Mouse (Mus musculus) MN1 (cell line): ENCODE measurements around the gene Prdx3.
"Not testable (repeated sequence)": the region's sequence is repeated elsewhere in the genome, so short reads cannot be mapped to it uniquely, and the experiment has no call there.

ENCODE experiments used
- DNase-seq: peaks from one replicate; pipeline ENCODE4 v3.0.0-alpha.2; 2016; ENCODE audit warnings: low spot score

Gene Prdx3

DNA sequence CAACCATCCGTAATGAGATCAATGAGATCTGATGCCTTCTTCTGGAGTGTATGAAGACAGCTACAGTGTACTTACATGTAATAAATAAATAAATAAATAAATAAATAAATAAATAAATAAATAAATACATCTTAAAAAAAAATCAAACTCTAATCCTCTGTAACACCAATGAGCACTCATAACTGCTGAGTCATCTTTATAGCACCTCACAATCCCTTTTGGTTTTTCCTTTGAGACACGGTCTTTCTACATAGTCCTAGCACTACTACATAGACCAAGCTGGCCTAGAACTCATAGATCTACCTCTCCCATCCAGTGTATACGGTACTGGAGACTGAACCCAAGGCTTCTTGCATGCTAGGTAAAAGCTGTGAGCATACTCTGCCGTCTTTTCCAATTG lies 8.2 kb downstream of the Prdx3 start:
- DNase-seq, result not testable (repeated sequence)

DNA sequence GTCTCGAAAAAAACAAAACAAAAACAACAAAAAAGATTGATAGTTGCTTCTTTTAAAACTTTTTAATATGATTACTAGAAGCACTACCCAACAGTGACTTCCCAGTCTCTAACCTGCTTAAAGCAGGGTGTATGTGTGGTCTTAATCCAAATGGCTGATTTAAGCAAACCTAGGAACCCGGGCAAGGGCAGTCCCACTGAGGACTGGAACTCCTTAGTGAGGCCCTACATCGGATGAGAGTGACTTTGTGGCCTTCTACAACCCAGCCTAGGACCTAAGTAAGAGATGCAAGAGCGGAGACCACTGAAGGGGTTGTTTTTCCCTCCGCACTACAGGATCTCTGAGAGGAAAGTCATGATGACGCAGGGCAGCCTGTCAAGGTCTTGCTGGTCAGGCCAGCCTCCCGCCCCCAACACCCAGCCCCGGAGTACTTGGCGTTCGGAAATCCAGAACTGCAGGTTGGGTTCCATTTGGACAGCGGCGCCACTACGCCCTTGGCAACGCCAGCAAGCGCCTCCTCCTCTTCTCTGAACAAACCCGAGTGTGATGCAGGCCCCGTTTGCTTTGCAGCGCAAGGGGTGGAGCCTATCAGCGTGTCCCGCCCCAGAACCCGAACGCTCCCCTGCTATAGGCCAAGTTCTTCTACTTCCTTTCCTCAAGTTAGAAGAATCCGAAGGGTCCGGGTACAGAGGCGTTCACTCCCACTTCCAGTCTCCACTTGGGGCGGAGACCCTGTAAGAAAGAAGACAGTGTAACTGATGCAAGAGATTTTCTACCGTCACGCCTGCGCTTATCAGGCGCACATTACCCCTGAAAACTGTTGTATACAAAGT lies 13.3 kb downstream of the Prdx3 start, which contains the start of gene Sfxn4:
TSS of gene Sfxn4 (minus strand) at position 612 of the 833 bp plus-strand sequence.
- DNase-seq, result peak; percentile 81

DNA sequence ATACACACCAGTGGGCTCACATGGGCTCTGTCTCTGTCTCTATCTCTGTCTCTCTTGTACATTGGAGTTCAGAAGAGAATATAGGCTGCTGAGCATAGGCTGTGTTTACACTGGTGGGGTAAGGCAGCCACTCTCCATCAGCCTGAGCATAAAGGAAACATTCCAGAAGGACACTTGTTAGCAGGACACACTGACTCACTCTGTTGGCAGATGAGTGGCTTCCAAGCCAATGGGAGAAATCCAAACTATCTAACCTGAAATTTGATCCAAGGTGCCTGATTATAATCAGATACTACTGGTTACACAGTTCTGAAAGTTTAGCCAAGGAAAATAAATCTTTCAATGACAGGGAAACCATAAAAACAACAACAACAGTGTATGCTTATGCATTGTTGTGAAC lies 28.6 kb downstream of the Prdx3 start:
- no peak for DNase-seq

DNA sequence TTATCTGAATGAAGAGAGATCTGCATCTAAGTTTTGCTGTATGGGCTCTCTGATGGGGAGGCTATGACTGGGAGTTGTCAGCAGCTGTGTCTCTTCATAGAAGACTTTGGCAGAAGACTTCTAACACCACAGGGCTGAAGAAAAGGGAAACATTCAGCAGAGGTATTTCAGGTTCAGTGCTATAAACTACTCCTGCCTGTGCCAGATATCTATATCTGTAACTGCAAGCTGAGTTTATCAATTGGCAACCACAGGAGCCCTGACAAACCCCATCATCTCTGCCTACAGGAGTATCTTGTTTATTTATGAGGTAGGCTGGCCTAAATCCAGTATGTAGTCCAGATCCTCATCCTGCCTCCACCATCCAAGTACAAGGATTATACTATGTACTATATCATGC lies 31.0 kb downstream of the Prdx3 start:
- no peak for DNase-seq

DNA sequence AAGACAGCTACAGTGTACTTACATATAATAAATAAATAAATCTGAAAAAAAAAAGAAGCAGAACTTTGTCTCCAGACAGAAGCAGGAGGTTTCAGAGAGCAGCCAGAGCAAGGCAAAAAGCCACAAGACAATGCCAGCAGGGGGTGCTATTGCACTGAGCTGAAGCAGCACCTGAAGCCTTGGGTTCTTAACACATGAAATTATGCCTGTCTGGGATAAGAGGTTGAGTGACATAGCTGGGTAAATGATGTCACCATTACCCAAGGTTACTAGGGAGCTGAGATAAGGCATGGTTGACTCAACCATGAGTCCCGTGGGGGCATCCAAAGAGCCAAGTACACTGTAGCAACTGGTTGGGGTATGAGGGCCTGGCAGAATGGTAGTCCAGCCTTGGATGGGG lies 36.6 kb downstream of the Prdx3 start:
- peak; percentile 73 for DNase-seq

DNA sequence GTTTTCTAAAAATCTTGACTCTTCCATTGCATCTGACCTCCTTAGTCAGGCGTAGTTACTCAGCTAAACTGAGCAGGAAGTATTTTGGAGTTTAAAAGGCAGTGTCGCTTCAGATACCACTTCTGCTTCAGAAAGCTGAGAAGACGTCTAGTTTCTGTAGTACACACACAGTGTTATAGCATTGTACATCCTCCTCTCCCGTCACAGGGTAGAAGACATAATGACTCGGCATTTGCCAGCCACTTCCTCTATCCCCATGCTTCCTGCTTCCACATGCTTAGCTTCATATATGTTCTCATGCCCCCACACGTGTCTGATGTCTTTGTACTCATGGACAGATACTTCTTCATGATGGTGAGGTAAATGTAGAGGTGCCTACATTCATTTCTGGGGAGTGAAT lies 55.7 kb downstream of the Prdx3 start:
- DNase-seq, result no peak
